Mouse (Mus musculus): Measurements from ENCODE around the gene Snx22. TPM values are rescaled to one million over a fixed set of nuclear protein-coding genes. Genes with fewer than 3 reads are reported as not detected.

Snx22 gene
- polyA plus RNA-seq, 1 experiment from 2014 or later = 1.5 TPM

DNA sequence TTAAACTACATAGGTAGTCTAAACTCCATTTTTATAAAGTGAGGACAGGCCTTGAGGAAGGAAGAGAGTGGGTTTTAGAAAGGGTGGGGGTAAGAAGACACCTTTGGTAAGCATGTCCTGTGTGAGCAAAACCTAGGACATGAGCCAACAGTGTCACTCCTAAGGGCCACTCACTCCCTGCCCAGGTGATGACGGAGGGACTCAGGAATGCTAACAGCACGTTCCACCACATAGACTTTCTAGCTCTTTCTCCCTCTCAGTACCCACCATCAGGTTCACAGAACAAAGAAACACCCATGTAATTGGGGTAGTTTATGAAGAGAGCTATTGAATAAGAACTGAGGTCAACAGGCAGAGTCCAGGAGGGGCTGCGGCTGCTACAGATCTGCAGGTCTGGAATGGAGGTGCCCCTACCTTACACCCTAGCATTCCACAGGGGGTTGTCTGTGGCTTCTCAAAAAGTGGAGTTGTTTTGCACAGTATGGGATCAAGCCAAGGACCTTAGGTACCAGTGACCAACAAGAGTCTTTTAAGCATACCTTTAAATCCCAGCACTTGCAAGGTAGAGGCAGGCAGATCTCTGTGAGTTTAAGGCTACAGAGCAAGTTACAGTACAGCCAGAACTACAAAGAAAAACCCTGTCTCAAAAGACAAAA is 11.4 kb upstream of the Snx22 start:
- H3K4me2 ChIP-seq (replicated peaks; ENCODE audit: low read depth, low read length) = no peak overlapping the region
- H3K27ac ChIP-seq (ENCODE audit: low read depth, low read length) = no peak overlapping the region
- 64% methylated on average over 3 of the region's 3 CpGs for WGBS
- H3K9me3 ChIP-seq (ENCODE audit: control insufficient read depth, low read length) = no peaks in the 10 kb centered on the region
- H3K27me3 ChIP-seq (ENCODE audit: control insufficient read depth, insufficient read depth, low read length) = no peaks in the 10 kb centered on the region
- no peak for ATAC-seq (ENCODE audit: low FRiP score, low TSS enrichment)
- H3K36me3 ChIP-seq (ENCODE audit: control insufficient read depth, insufficient read depth, low read length) = no peaks in the 10 kb centered on the region
- H3K9ac ChIP-seq (ENCODE audit: low read depth, low read length) = no peak overlapping the region
- no peaks in the 10 kb centered on the region for H3K4me1 ChIP-seq (ENCODE audit: control insufficient read depth, insufficient read depth, low read length)
- no peak overlapping the region for H3K4me3 ChIP-seq (ENCODE audit: low read length)

DNA sequence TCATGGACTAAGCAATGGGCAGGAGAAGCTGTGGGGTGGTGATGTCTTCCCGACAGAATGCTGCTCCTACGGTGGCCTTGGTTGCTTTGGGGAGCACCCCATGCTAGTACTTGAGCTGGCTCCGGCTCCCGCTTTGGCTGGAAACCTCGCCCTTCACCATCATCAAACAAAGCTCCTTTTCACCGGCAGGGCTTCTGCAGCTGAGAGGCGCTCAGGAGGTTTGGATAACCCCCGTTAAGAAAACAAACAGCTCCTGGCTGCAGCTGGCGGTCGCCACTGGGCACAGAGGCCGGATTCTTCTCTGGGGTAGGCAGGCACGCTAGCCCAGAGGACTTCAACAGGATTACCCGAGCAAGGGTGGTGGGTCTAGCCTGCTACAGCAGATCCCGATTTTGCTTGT is 9.0 kb upstream of the Snx22 start:
- Histone ChIP-seq H3K27ac (ENCODE audit: low read depth, low read length) (no peak overlapping the region), H3K9ac (ENCODE audit: low read depth, low read length) (no peak overlapping the region), H3K36me3 (ENCODE audit: control insufficient read depth, insufficient read depth, low read length) (no peaks in the 10 kb centered on the region), H3K9me3 (ENCODE audit: control insufficient read depth, low read length) (no peaks in the 10 kb centered on the region), H3K27me3 (ENCODE audit: control insufficient read depth, insufficient read depth, low read length) (no peaks in the 10 kb centered on the region), H3K4me3 (ENCODE audit: low read length) (no peak overlapping the region), H3K4me2 (replicated peaks; ENCODE audit: low read depth, low read length) (peak overlapping the region; percentile 23), H3K4me1 (ENCODE audit: control insufficient read depth, insufficient read depth, low read length) (no peaks in the 10 kb centered on the region)
- ATAC-seq (ENCODE audit: low FRiP score, low TSS enrichment) = no peak; the same call in 1 of the 2 replicates
- WGBS = 7% methylated on average over 14 of the region's 14 CpGs

DNA sequence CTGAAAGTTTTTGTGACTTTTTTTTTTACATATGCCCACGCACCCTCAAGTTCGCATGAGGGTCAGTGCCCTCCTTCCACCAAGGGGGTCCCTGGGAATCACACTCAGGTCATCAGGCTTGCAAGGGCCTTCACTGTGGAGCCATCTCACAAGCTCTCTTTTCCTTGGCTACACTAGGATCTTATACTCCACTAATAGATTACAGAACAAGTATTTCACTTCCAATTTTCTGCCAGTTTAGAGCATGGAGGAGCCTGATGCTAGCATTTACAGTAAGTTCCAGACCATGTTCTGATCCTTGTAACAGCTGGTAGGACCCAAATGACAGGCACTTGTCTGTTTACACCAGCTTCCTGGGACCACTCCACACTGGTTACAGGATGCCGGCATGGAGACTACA is 8.6 kb upstream of the Snx22 start:
- no peaks in the 10 kb centered on the region for H3K4me1 ChIP-seq (ENCODE audit: control insufficient read depth, insufficient read depth, low read length)
- H3K27me3 ChIP-seq (ENCODE audit: control insufficient read depth, insufficient read depth, low read length) = no peaks in the 10 kb centered on the region
- WGBS = 69% methylated on average over 3 of the region's 3 CpGs
- no peaks in the 10 kb centered on the region for H3K9me3 ChIP-seq (ENCODE audit: control insufficient read depth, low read length)
- H3K4me3 ChIP-seq (ENCODE audit: low read length) = no peak overlapping the region
- no peaks in the 10 kb centered on the region for H3K36me3 ChIP-seq (ENCODE audit: control insufficient read depth, insufficient read depth, low read length)
- no peak overlapping the region for H3K27ac ChIP-seq (ENCODE audit: low read depth, low read length)
- no peak for ATAC-seq (ENCODE audit: low FRiP score, low TSS enrichment)
- H3K9ac ChIP-seq (ENCODE audit: low read depth, low read length) = no peak overlapping the region
- peak overlapping the region; percentile 23; the same call in 1 of the 2 replicates for H3K4me2 ChIP-seq (replicated peaks; ENCODE audit: low read depth, low read length)

DNA sequence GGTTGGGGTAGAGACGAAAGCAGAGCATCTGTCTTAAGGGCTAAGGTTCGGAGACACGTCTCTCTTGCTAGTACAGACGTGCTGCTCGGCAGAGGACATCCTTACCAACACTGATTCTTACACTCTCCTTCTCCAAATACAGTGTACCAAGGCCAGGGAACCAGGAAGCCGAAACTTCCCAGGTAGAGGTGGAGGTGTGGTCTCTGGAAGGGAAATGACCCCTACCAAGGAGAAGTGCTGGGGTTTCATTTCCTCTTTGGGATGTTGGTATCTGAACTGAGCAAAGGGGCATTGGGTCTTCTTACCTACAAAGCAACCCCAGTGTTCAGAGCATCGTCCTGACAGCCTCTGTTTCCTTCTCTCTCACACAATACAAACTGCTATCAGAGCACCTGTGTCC is 3.2 kb upstream of the Snx22 start:
- Histone ChIP-seq H3K4me3 (ENCODE audit: low read length) (no peak overlapping the region), H3K9ac (ENCODE audit: low read depth, low read length) (no peak overlapping the region), H3K27ac (ENCODE audit: low read depth, low read length) (no peak overlapping the region), H3K9me3 (ENCODE audit: control insufficient read depth, low read length) (no peaks in the 10 kb centered on the region), H3K4me1 (ENCODE audit: control insufficient read depth, insufficient read depth, low read length) (peaks cover 4% of the 10 kb centered on the region; the same call in 1 of the 2 replicates), H3K27me3 (ENCODE audit: control insufficient read depth, insufficient read depth, low read length) (peaks cover 12% of the 10 kb centered on the region), H3K4me2 (replicated peaks; ENCODE audit: low read depth, low read length) (no peak overlapping the region), H3K36me3 (ENCODE audit: control insufficient read depth, insufficient read depth, low read length) (no peaks in the 10 kb centered on the region)
- no peak for ATAC-seq (ENCODE audit: low FRiP score, low TSS enrichment)
- 88% methylated on average over 7 of the region's 7 CpGs for WGBS

DNA sequence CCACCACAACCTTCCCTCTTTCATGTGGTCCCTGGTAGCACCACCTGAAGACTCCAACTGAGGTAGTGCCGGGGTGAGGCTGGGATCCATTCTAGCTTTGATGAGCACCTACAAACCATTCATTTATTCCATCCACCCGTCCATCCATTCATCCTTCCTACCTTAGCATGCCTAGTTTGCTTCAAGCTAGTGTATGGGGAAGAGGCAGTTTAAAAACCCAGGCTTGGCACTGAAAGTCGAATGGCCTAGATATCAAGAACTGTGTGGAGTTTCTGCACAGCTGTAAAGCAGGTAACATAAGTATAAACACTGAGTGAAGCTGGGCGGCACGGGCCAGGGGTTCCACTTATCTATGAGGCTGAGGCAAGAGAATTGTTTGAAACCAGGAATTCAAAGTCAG is 632 bp upstream of the Snx22 start:
- no peak overlapping the region for H3K27ac ChIP-seq (ENCODE audit: low read depth, low read length)
- ATAC-seq (ENCODE audit: low FRiP score, low TSS enrichment) = no peak
- peaks cover 4% of the 10 kb centered on the region; the same call in 1 of the 2 replicates for H3K4me1 ChIP-seq (ENCODE audit: control insufficient read depth, insufficient read depth, low read length)
- H3K36me3 ChIP-seq (ENCODE audit: control insufficient read depth, insufficient read depth, low read length) = peaks cover 24% of the 10 kb centered on the region
- H3K4me3 ChIP-seq (ENCODE audit: low read length) = no peak overlapping the region
- WGBS = 90% methylated on average over 5 of the region's 5 CpGs
- H3K4me2 ChIP-seq (replicated peaks; ENCODE audit: low read depth, low read length) = no peak overlapping the region; the same call in 1 of the 2 replicates
- H3K9me3 ChIP-seq (ENCODE audit: control insufficient read depth, low read length) = no peaks in the 10 kb centered on the region
- H3K27me3 ChIP-seq (ENCODE audit: control insufficient read depth, insufficient read depth, low read length) = peaks cover 22% of the 10 kb centered on the region
- H3K9ac ChIP-seq (ENCODE audit: low read depth, low read length) = no peak overlapping the region

DNA sequence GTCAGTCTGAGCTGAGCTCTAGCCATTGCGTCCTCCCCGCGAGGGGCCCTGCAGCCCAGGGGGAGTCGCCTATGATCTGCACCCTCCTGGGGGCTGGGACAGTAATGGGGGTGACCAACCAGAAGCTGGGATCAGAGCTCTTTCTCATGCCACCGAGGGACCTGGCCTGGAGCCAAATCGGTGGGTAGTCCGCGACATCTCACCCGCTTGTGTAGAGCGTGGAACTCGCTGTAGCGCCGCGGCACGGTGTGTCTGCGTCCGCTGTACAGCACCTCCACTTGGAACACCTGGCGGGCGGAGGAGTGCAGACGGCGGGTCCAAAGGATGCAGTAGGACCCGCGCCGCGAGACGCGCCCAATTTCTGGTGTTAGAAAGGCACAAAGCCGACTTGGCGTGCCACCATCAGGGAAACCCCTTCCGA is 538 bp downstream of the Snx22 start:
- Histone ChIP-seq H3K4me1 (ENCODE audit: control insufficient read depth, insufficient read depth, low read length) (peaks cover 4% of the 10 kb centered on the region; the same call in 1 of the 2 replicates), H3K4me3 (ENCODE audit: low read length) (peak overlapping the region; percentile 48), H3K36me3 (ENCODE audit: control insufficient read depth, insufficient read depth, low read length) (peaks cover 31% of the 10 kb centered on the region), H3K27me3 (ENCODE audit: control insufficient read depth, insufficient read depth, low read length) (peaks cover 22% of the 10 kb centered on the region), H3K9me3 (ENCODE audit: control insufficient read depth, low read length) (no peaks in the 10 kb centered on the region), H3K9ac (ENCODE audit: low read depth, low read length) (peak overlapping the region; percentile 59; the same call in 1 of the 2 replicates), H3K27ac (ENCODE audit: low read depth, low read length) (no peak overlapping the region), H3K4me2 (replicated peaks; ENCODE audit: low read depth, low read length) (peak overlapping the region; percentile 90)
- ATAC-seq (ENCODE audit: low FRiP score, low TSS enrichment) = peak; percentile 45; the same call in 1 of the 2 replicates
- under 1% methylated on average over 30 of the region's 30 CpGs for WGBS

DNA sequence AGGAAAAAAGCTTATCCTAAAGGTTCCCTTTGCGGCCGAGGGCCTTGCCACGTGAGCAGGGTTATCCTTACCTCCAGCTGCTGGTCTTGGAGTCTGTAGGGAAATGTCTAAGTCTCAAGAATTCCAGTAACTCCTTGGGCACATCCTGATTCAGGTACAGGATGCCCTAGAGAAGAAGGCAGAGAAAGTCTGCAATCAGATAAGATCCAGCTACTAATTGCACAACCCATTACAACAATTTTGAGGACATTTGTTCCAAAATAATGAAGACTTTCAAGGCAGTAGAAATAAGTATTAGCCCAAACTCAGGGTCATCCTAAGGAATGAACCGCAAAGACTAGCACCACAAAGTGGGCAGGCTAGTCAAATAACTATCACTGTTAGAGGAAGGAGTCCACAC is 1.5 kb downstream of the Snx22 start:
- Histone ChIP-seq H3K9me3 (ENCODE audit: control insufficient read depth, low read length) (no peaks in the 10 kb centered on the region), H3K4me2 (replicated peaks; ENCODE audit: low read depth, low read length) (no peak overlapping the region), H3K27me3 (ENCODE audit: control insufficient read depth, insufficient read depth, low read length) (peaks cover 22% of the 10 kb centered on the region), H3K9ac (ENCODE audit: low read depth, low read length) (no peak overlapping the region), H3K36me3 (ENCODE audit: control insufficient read depth, insufficient read depth, low read length) (peaks cover 40% of the 10 kb centered on the region), H3K27ac (ENCODE audit: low read depth, low read length) (no peak overlapping the region), H3K4me1 (ENCODE audit: control insufficient read depth, insufficient read depth, low read length) (peaks cover 4% of the 10 kb centered on the region; the same call in 1 of the 2 replicates), H3K4me3 (ENCODE audit: low read length) (no peak overlapping the region)
- 64% methylated on average over 4 of the region's 4 CpGs for WGBS
- ATAC-seq (ENCODE audit: low FRiP score, low TSS enrichment) = no peak

DNA sequence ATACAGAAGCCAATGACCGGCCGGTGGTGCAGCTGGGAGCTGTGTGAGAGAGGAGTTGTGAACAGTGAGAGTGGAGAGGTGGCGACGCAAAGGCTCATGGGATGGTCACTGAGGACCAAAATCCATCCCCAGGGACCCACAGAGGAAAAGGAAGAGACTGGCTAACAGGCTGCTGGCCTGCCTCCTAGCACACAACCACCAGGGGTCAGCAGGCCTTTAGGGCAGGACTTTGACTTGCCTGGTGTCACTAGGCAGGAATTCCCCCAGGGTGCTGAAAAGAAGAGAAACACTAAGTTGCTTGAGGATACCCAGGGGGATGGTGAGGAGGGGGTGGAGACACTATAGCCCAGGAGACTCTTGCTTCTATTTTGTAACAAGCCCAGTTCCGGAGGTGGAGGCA is 2.0 kb downstream of the Snx22 start:
- Histone ChIP-seq H3K27me3 (ENCODE audit: control insufficient read depth, insufficient read depth, low read length) (peaks cover 22% of the 10 kb centered on the region), H3K9ac (ENCODE audit: low read depth, low read length) (no peak overlapping the region), H3K4me3 (ENCODE audit: low read length) (no peak overlapping the region), H3K4me2 (replicated peaks; ENCODE audit: low read depth, low read length) (no peak overlapping the region), H3K36me3 (ENCODE audit: control insufficient read depth, insufficient read depth, low read length) (peaks cover 46% of the 10 kb centered on the region), H3K27ac (ENCODE audit: low read depth, low read length) (no peak overlapping the region), H3K4me1 (ENCODE audit: control insufficient read depth, insufficient read depth, low read length) (peaks cover 4% of the 10 kb centered on the region; the same call in 1 of the 2 replicates), H3K9me3 (ENCODE audit: control insufficient read depth, low read length) (no peaks in the 10 kb centered on the region)
- 33% methylated on average over 5 of the region's 5 CpGs for WGBS
- ATAC-seq (ENCODE audit: low FRiP score, low TSS enrichment) = no peak

DNA sequence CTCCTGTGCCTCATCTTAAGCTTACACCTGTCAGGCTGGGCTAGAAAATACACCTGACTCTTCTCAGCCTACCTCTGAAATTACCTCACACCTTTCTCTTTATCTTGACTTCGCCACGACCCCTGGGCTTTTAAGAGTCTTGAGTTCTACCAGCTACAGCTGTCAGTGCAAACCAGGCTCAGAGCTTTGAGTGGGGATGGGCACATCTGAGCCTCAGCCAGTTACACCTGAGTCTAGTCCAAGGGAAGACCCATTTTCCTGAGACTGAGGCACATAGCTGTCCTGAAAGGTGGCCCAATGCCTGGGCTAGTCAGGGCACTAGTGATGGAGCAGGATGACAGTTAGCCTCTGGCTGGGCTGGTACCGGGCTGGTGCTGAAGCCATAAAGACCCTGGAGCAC is 2.7 kb downstream of the Snx22 start:
- ATAC-seq (ENCODE audit: low FRiP score, low TSS enrichment) = no peak
- no peak overlapping the region for H3K4me2 ChIP-seq (replicated peaks; ENCODE audit: low read depth, low read length)
- H3K27ac ChIP-seq (ENCODE audit: low read depth, low read length) = no peak overlapping the region
- WGBS = 91% methylated on average over 3 of the region's 3 CpGs
- H3K4me1 ChIP-seq (ENCODE audit: control insufficient read depth, insufficient read depth, low read length) = peaks cover 4% of the 10 kb centered on the region; the same call in 1 of the 2 replicates
- no peak overlapping the region for H3K4me3 ChIP-seq (ENCODE audit: low read length)
- H3K9me3 ChIP-seq (ENCODE audit: control insufficient read depth, low read length) = no peaks in the 10 kb centered on the region
- no peak overlapping the region for H3K9ac ChIP-seq (ENCODE audit: low read depth, low read length)
- H3K27me3 ChIP-seq (ENCODE audit: control insufficient read depth, insufficient read depth, low read length) = peaks cover 22% of the 10 kb centered on the region
- peaks cover 51% of the 10 kb centered on the region for H3K36me3 ChIP-seq (ENCODE audit: control insufficient read depth, insufficient read depth, low read length)
